Mouse (Mus musculus) heart, postnatal 25 days (tissue): Measurements from ENCODE around the gene Gm156. TPM values are rescaled to one million over a fixed set of nuclear protein-coding genes. Genes with fewer than 3 reads are reported as not detected.
"Not testable (repeated sequence)": the region's sequence is repeated elsewhere in the genome, so short reads cannot be mapped to it uniquely, and the experiment has no call there.

Source experiments
- DNase-seq: peaks from one replicate; pipeline ENCODE4 v3.0.0; 2022; ENCODE audit warnings: low spot score
- intact Hi-C: fragments of 180-260 bp; cut with DNase I; formaldehyde crosslinking; loops from one replicate; pipeline ENCODE4 v1.15.1; 2025
- total RNA-seq, 2 experiments: library from RNA; stranded (reverse); gene quantifications; 2 replicates each; pipeline ENCODE4 v1.2.3; 2021

Gene Gm156
- total RNA-seq, result not detected

DNA sequence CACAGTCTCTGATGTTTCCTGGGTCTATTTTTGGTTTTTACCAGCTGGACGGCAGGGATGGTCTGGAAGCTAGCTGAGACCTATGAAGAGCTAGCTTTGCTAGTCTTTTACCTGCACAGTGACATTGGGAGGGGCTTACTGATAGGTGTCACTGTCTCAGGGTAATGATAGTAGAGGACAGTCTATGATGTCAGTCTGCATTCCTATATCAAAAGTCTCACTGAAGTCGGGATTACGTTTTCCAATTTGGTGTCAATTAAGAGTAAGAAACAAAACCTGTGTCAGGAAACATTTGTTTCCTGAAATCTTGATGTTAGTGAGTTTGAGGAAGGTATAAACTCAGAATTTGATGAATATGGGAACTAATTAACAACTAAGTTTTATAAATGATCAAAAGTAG lies at the start of gene Gm156:
Gene Gm156, minus strand, starts transcription at position 101 of the 400 bp plus-strand sequence.
- intact Hi-C loops, result not testable (repeated sequence)

DNA sequence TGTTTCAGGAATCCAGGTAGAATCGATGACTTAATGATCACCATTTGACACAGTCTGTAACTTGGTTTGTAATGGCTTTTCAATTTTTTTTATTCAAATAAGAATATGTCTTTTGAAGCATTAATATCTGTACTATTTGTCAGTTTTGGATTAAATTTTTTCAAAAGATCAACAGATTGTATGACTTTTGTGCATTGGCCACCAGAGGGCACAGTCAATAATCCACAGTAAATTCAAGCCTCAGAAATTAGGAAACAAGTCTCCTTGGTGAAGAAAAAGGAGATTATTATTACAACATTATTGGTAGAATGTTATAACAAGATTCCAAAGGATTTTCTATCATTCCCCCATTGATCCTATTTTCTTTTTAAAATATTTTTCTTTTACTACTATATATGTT lies 41.5 kb upstream of the Gm156 start:
- DNase-seq, result no peak
- intact Hi-C loops, result no loop called here

More for the DNA sequence above, at the start of gene Gm156:
- DNase-seq, result not testable (repeated sequence)

DNA sequence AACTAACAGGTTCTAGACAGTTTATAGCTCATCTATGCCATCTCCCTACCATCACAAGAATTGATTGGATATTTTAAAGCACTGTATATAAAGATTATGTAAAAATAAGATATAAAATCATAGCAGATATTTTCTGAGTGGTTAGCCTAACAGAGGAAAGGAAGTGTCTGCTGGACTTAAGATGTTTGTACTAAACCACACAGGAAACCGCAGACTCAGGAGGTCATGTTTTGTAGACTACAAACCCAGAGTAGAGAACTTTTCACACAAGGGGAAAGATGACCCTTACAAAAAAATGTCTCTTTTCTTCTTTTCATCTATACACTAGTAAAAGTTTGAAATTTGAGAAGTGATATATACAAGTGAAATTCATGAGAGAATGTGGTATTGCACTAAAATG lies 39.9 kb upstream of the Gm156 start:
- no peak for DNase-seq
- intact Hi-C loops, result no loop called here

DNA sequence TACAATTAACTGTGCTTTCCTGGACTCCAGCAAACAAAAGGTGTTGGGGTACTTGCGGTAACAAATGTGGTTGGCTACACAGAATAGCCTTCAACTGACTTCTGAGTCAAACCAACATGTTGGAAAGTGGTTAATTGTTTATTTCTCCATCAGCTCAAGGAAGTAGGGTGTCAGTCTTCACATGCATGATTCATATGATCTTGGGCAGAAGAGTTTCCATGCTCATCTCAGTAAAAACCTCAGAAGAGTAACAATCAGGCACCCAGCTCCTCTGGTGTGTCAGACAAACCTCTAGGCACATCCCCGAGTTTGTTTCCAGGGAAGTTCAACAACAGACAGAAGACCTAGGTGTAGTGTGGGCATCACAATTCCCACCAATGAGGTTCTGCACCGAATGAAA lies 33.7 kb upstream of the Gm156 start:
- no peak for DNase-seq
- intact Hi-C loops, result loop anchor here (1.0 kb wide), 1 partner anchor 32 kb away; no protein-coding TSS in a partner anchor

DNA sequence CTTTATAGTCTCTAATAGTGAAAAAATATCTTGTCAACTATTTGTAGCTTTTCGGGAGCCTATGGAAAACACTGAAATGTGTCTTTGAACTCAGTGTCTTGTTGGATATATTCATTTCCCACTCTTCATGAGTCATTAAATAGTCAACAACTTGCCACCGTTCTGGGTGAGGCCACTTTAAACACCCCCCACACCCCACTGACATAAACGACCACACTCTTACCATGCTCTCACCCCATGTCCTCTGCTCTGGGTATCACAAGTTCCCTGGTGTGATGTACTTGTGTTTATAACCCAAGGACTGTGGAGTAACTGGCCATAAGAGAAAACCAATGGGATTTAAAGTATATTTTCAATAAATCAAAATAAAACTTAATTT lies 36.4 kb downstream of the Gm156 start:
- intact Hi-C loops, result no loop called here
- DNase-seq, result no peak

DNA sequence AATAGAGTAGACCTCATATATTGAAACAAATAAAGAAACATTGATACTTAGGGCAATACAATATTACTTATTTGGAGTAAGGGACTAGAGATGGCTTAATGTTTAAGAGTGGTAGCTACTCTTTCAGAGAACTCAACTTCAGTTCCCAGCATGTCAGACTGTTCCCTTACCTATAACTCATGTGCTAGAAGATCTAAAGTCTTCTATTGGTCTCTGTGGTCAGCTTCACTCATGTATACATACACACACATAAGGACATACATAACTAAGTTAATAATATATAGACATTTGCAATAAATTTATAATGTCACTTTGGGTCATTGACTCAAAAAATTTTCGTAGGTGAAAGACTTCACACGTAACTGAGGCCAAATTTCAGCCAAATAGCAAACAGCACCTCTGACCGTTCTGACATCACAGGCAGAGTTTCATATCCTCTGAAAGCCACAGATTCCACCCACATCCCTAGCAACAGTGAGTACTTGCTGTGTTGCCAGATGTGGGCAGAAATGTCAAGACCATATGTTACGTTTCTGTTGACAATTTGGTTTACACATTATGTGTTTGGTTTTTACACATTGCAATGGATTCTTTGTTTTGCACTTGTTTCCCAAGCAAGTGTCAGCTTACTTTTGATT lies 36.9 kb downstream of the Gm156 start:
- DNase-seq, result no peak
- intact Hi-C loops, result no loop called here

DNA sequence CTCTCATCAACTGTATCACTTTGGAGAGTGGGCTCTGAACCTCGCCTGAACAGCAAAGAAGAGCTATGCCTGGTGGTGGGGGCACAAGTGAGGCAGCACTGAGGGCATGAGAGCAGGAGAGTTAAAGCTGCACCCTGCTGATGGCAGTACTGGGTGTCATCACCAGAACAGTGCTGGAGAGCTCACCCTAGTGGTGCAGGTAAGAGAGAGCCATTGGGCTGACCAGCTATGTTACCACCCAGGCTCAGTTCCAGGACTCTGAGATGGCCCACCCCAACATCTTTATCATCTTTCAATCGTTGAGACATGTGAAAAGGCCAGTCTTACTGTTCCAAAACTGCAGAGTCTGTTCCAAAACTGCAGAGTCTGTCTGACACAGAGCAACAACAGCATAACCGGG lies 37.9 kb downstream of the Gm156 start:
- intact Hi-C loops, result no loop called here
- no peak for DNase-seq

DNA sequence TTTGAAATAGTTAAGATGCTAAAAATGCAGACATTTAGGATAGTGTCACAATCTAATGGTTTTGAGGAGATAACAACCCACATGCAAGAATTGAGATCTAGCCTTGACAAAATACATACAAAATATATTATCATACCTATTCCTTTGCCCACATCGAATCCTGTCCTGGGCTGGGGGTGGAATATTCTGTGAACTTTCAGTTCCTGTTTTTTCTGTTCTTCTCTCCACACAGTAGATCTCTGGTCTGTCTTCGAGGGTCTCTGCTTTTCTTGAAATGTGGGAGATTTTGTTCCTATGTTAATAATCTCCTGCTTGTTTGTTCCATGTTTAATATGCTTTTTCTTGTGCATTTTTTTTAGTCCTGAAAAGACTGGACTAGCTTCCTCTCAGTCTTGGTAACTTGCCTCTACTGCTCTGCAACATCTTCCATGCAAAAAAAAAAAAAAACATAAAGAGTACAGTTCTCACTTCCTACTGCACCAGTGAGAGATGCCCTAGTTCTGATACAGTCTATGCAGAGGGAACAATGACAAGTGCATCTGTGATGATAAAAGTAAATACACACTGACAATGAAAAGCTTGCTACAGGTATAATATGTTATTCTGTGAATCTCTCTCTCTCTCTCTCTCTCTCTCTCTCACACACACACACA lies 43.9 kb downstream of the Gm156 start, which contains the start of gene Klri2:
Gene Klri2, minus strand, starts transcription at position 416 of the 653 bp plus-strand sequence.
- intact Hi-C loops, result no loop called here
- no peak for DNase-seq

DNA sequence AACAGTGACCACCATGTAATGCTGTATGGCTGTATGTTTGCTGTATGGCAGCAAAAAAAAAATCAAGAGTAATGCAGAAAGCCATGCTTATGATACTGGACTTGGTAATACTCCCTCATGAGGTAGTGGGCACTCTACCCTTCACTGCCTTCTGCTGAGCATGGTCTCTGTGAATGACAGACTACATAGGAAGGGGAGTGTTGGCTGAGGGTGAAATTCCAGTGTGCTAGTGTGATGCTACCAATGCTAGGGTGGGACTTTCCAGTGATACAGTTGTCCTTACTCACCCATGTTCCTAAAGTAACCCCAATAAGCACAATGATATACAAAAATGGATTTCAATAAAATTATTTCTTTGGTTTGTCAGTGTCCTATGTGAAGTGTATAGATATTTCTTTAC lies 47.7 kb downstream of the Gm156 start:
- intact Hi-C loops, result no loop called here
- DNase-seq, result no peak

DNA sequence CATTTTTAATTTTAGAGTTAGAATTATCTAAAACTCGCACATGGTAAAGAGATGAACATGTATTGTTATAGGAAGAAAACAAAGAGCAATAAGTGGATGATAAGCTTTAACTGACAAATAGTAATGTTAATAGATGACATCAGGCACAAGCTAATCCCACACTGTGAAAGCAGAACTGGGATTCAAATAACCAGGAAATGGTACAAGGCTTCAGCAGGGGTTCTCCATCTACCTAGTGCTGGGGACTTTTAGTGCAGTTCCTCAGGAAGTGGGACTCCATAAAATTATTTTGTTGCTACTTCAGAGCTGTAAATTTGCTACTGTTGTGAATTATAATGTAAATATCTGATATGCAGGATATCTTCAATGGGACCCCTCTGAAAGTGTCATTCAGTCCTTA lies 56.8 kb downstream of the Gm156 start:
- no peak for DNase-seq
- intact Hi-C loops, result no loop called here

DNA sequence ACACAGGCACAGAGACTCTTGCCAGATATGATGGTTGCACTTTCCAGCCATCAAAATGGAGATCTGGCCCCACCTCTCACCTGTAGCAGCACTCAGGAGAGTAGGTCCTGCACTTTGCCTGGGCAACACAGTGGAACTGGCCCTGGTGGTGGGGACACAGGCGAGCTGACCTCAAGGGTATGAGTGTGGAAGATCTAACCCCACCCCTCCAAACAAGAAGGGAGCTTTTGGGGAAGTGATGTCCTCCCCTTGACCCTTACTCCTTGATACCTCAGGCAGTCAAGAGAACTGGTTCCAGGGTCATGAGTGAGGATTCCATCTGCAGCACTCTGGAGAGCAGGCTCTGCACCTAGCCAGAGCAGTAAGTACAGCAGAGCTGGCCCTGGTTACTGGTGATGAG lies 62.7 kb downstream of the Gm156 start:
- no peak for DNase-seq
- intact Hi-C loops, result no loop called here

DNA sequence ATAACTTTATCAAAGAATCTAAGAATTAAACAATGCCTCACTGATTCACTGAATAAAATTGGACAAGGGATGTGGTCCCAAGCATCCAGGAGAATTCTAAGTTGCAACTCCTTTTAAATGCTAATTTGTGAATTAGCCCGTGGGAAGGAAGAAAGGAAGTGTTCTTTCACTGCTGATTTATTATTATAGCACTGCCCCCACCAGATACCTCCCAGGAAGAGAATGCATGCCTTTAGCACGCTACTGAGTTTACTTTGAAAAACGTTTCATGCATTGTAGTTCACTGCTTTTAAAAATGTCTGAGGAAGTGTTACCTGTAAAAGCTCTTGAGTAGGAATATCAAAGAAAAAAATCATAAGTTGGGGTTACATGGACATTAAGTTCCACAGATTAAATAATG lies 63.6 kb downstream of the Gm156 start:
- DNase-seq, result no peak
- intact Hi-C loops, result no loop called here

DNA sequence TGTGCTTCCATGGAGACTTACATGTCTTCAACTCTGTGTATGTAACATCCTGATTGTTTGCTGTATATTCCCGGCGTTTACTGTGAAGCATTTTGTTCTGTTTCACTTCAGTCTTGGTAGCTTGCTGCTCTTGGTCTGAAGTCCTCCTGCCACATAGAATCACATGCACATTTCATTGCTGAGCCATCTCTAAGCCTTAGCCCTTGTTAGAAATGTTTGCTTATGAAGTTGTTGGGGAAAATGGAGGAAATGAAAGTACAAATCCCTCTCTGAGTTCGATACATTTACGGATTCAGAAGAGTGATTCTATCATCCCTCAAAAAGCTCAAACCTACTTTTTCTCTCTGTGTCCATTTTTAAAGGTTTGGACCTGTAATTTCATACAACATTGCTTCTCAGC lies 67.0 kb downstream of the Gm156 start, which contains the start of gene Klri1:
Gene Klri1, minus strand, starts transcription at position 101 of the 400 bp plus-strand sequence.
- DNase-seq, result no peak
- intact Hi-C loops, result no loop called here

Other genes with a start within 250 kb of the Gm156 start
- gene Klre1, start 206.4 kb downstream of the Gm156 start, total RNA-seq, result not detected
- not detected for gene Klrd1, start 192.5 kb downstream of the Gm156 start, total RNA-seq
- under 1 TPM in 1 of 2 experiments, not detected in 1; 0.25 TPM for gene Klrk1, start 160.4 kb downstream of the Gm156 start, total RNA-seq
- gene Klrc3, start 140.9 kb downstream of the Gm156 start, total RNA-seq, result not detected
- not detected for gene Klrc2, start 123.6 kb downstream of the Gm156 start, total RNA-seq
- gene Klrc1, start 105.3 kb downstream of the Gm156 start, total RNA-seq, result not detected
- not detected for gene Klri1, start 67.1 kb downstream of the Gm156 start, total RNA-seq
- gene Klri2, start 43.8 kb downstream of the Gm156 start, total RNA-seq, result not detected
- not detected for gene Gm17631, start 78.4 kb upstream of the Gm156 start, total RNA-seq
- not detected for gene Klra17, start 92.4 kb upstream of the Gm156 start, total RNA-seq
- gene Klra5, start 133.4 kb upstream of the Gm156 start, total RNA-seq, result not detected
- not detected for gene Klra6, start 242.7 kb upstream of the Gm156 start, total RNA-seq